Mouse (Mus musculus) c-Kit-positive CD71-negative TER-119-negative erythroid progenitor cells, embryonic 14.5 days (primary cell): ENCODE measurements around the gene Nampt.
"Not testable (repeated sequence)": the region's sequence is repeated elsewhere in the genome, so short reads cannot be mapped to it uniquely, and the experiment has no call there.

Experiments used
- DNase-seq: peaks from one replicate; pipeline ENCODE4 v3.0.0-alpha.2; 2013; ENCODE audit warnings: low read depth

Nampt gene

GRCm38 (mm10) chr12:32841442-32841900 lies 22.1 kb downstream of the Nampt start:
- no peak for DNase-seq

- DNase-seq = no peak
Measured at GRCm38 (mm10) chr12:32846325-32846724, 27.0 kb downstream of the Nampt start.

- no peak for DNase-seq
Measured at GRCm38 (mm10) chr12:32853757-32854156, 34.4 kb downstream of the Nampt start.

GRCm38 (mm10) chr12:32854866-32855265 lies 35.5 kb downstream of the Nampt start:
- no peak for DNase-seq

- no peak for DNase-seq
Measured at GRCm38 (mm10) chr12:32855398-32855797, 36.1 kb downstream of the Nampt start.

GRCm38 (mm10) chr12:32856707-32857511 lies 37.6 kb downstream of the Nampt start:
- DNase-seq = no peak

- DNase-seq = no peak
Measured at GRCm38 (mm10) chr12:32858444-32858843, 39.1 kb downstream of the Nampt start.

GRCm38 (mm10) chr12:32860820-32861219 lies 41.5 kb downstream of the Nampt start:
- no peak for DNase-seq

- no peak for DNase-seq
Measured at GRCm38 (mm10) chr12:32870815-32871214, 51.5 kb downstream of the Nampt start.

- DNase-seq = no peak
Measured at GRCm38 (mm10) chr12:32877500-32877899, 58.2 kb downstream of the Nampt start.

GRCm38 (mm10) chr12:32877964-32878571 lies 58.7 kb downstream of the Nampt start:
- no peak for DNase-seq

GRCm38 (mm10) chr12:32879371-32879770 lies 60.0 kb downstream of the Nampt start:
- DNase-seq = no peak

GRCm38 (mm10) chr12:32884356-32884755 lies 65.0 kb downstream of the Nampt start:
- DNase-seq = no peak

- DNase-seq = no peak
Measured at GRCm38 (mm10) chr12:32885041-32885440, 65.7 kb downstream of the Nampt start.

- no peak for DNase-seq
Measured at GRCm38 (mm10) chr12:32886353-32886752, 67.0 kb downstream of the Nampt start.

- DNase-seq = no peak
Measured at GRCm38 (mm10) chr12:32888226-32888625, 68.9 kb downstream of the Nampt start.

- no peak for DNase-seq
Measured at GRCm38 (mm10) chr12:32889846-32890245, 70.5 kb downstream of the Nampt start.

GRCm38 (mm10) chr12:32890455-32890854 lies 71.1 kb downstream of the Nampt start:
- no peak for DNase-seq

GRCm38 (mm10) chr12:32891271-32891670 lies 71.9 kb downstream of the Nampt start:
- DNase-seq = not testable (repeated sequence)

- no peak for DNase-seq
Measured at GRCm38 (mm10) chr12:32893212-32893611, 73.9 kb downstream of the Nampt start.

GRCm38 (mm10) chr12:32895806-32896205 lies 76.5 kb downstream of the Nampt start:
- DNase-seq = no peak

- no peak for DNase-seq
Measured at GRCm38 (mm10) chr12:32896496-32896895, 77.2 kb downstream of the Nampt start.
